Mouse (Mus musculus) liver, adult 2 months (tissue): Measurements from ENCODE around the gene Csta1. TPM values are rescaled to one million over a fixed set of nuclear protein-coding genes. Genes with fewer than 3 reads are reported as not detected.

Experiments
- DNase-seq: peaks from one replicate; pipeline ENCODE4 v3.0.0-alpha.2; 2011; ENCODE audit warnings: low read depth, low spot score; ENCODE audit errors: extremely low read depth
- H3K27ac ChIP-seq: fragments of 200-500 bp; replicated peaks from 2 replicates; pipeline ENCODE4 v1.5.1; 2012; ENCODE audit warnings: low read depth, mild to moderate bottlenecking, control low read depth, inconsistent platforms, low read length; ENCODE audit not compliant: insufficient read depth
- H3K27me3 ChIP-seq: fragments of 200-500 bp; 2 replicates; pipeline ENCODE4 v1.6.1; 2012; ENCODE audit warnings: mild to moderate bottlenecking, moderate library complexity, low read length, inconsistent platforms; ENCODE audit not compliant: control insufficient read depth, insufficient read depth
- H3K36me3 ChIP-seq: fragments of 200-500 bp; 2 replicates; pipeline ENCODE4 v1.6.1; 2012; ENCODE audit warnings: low read length, inconsistent platforms; ENCODE audit not compliant: control insufficient read depth, insufficient read depth
- H3K4me1 ChIP-seq: fragments of 200-500 bp; 2 replicates; pipeline ENCODE4 v1.6.1; 2011; ENCODE audit warnings: low read length; ENCODE audit not compliant: control insufficient read depth, insufficient read depth
- H3K4me3 ChIP-seq: fragments of 200-500 bp; 2 replicates; pipeline ENCODE4 v1.5.1; 2011; ENCODE audit warnings: low read depth, mild to moderate bottlenecking, control low read depth, low read length, moderate library complexity; ENCODE audit not compliant: insufficient read depth
- H3K79me2 ChIP-seq: fragments of 200-500 bp; 2 replicates; pipeline ENCODE4 v1.6.1; 2012; ENCODE audit warnings: inconsistent platforms, mild to moderate bottlenecking, low read length, moderate library complexity; ENCODE audit not compliant: control insufficient read depth, insufficient read depth
- H3K9ac ChIP-seq: fragments of 200-500 bp; 2 replicates; pipeline ENCODE4 v1.6.1; 2012; ENCODE audit warnings: low read depth, mild to moderate bottlenecking, control low read depth, inconsistent platforms, low read length
- CTCF ChIP-seq: fragments of 200-500 bp; IDR thresholded peaks from 2 replicates; pipeline ENCODE4 v1.5.1; 2011; ENCODE audit warnings: low read depth, low read length, control low read depth
- POLR2A ChIP-seq: fragments of 200-500 bp; IDR thresholded peaks from 2 replicates; pipeline ENCODE4 v1.6.1; 2011; ENCODE audit warnings: low read length, control low read depth; ENCODE audit not compliant: insufficient read depth; ENCODE audit errors: extremely low read depth
- WGBS: fragments of 180-500 bp; shearing (Covaris S2); methylation state at CpG from one replicate; pipeline ENCODE4 v1.1.7; 2018; 5-methylcytosine and 5-hydroxymethylcytosine counted together
- polyA plus RNA-seq: library from polyadenylated mRNA; depleted of rRNA; stranded (reverse); fragments of >200 nt; gene quantifications from 2 replicates; pipeline ENCODE4 v1.2.3, GENCODE M21; 2012
- total RNA-seq: library from RNA; depleted of rRNA; stranded (reverse); fragments of >200 nt; gene quantifications from 2 replicates; pipeline ENCODE4 v1.2.3, GENCODE M21; 2014

Csta1 gene
- total and polyA plus RNA-seq, 2 experiments: not detected

DNA sequence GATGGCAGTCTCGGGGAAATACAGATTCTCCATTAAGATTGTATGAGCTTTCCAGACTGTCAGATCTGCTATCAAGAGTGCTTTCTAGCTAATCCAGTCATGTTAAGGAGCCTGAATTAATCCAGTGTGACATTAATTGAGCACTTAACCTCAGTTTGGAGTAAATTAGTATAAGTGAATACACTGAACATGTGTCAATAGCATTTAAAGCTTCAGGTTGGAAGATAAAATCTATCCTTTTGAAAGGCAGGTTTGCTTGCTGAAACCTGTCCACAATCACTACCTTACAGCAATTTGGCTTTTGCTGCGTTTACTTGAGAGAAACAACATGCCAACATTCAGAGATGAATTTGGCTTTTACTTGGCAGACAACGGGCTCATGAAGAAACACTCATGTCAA, 37.0 kb downstream of the Csta1 start:
- Histone ChIP-seq H3K36me3 (no peaks in the 10 kb centered on the region), H3K79me2 (0 out of 2 replicates have a peak, but pooled peaks cover 2% of the 10 kb centered on the region), H3K4me3 (no peak overlapping the region), H3K27ac (no peak overlapping the region), H3K4me1 (peaks cover 16% of the 10 kb centered on the region), H3K27me3 (no peaks in the 10 kb centered on the region), H3K9ac (no peak overlapping the region)
- 66% methylated on average over 3 of the region's 3 CpGs for WGBS
- TF ChIP-seq POLR2A (no peak), CTCF (no peak)
- DNase-seq: no peak

DNA sequence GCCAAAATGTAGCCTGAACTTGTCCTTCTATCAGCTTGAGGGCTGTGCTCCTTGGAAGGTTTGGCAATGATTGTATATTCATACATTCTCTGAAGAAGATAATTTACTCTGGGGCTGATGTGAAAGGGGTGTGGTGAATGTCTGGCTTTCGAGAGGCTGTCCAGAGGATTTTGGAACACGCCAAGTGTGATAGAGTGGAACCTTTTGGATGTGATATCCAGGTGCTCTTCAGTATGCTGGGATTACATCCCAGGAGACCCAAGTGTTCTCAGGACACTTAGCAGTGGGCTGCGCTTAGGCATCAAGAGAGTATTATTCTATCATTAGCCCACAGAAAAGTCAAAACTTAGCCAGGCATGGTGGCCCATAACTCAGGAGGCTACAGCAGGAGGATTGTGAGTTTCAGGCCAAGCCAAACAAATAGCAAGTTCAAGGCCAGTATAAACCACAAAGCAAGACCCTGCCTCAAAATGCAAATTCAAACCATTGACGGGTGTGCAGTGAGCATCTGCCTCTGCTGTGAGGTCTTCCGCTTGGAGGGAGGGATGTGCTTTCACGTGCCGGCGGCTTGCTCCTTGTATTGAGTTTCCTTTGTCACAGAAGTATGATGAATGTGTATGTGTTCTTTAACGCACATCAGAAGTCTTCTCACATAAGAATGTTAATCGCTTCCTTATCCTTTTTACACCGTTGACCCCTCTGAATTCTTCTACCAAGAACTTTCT, 40.1 kb downstream of the Csta1 start:
- TF ChIP-seq CTCF: no peak
- 0 out of 2 replicates have a peak, but pooled peaks cover 2% of the 10 kb centered on the region for H3K79me2 ChIP-seq
- WGBS: 78% methylated on average over 11 of the region's 11 CpGs
- peak; percentile 55 for DNase-seq
- no peak overlapping the region for H3K9ac ChIP-seq
- H3K4me3 ChIP-seq: no peak overlapping the region
- H3K27ac ChIP-seq: peak overlapping the region; percentile 69
- H3K4me1 ChIP-seq: peaks cover 27% of the 10 kb centered on the region
- peaks cover 5% of the 10 kb centered on the region; the same call in 1 of the 2 replicates for H3K36me3 ChIP-seq
- no peaks in the 10 kb centered on the region for H3K27me3 ChIP-seq

DNA sequence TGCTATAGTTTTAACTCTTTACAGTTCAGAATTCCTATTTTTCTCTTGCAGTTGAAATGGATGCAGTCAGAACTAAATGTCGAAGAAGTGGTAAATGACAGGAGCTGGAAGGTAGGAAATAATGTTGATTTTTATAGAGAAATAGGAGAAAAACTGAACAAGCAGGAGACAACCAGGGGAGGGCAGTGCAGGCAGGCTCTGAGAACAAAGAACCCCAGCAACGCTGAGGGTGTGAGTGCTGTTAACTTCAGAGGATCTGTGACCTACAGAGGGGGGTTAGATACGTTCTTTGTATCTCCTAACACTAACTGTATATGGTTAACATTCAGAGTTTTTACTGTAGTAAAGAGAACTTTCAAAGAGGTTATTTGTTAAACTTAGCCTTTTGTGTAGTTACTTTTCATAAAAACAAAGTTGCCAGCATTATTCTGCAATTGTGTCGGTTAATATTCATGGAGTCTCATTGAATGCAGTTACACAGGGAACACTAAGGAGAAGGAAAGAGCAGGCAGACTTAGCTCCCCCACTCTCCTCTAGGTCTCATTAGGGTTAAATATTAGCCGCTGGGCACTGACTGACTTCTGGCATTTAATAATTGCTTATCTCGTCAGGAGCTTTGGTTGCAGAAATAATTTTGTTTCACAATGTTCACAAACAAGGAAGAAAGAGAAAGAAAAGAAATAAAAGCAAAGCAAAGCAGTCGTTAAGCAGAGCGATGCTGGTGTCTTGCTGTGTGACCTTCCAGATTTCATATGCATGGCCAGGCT, 41.0 kb downstream of the Csta1 start:
- Histone ChIP-seq H3K79me2 (no peaks in the 10 kb centered on the region), H3K36me3 (peaks cover 8% of the 10 kb centered on the region; the same call in 1 of the 2 replicates), H3K27me3 (no peaks in the 10 kb centered on the region), H3K9ac (no peak overlapping the region), H3K4me3 (0 out of 2 replicates have a peak overlapping the region, but pooled peaks have one; percentile 10), H3K4me1 (peaks cover 27% of the 10 kb centered on the region), H3K27ac (peak overlapping the region; percentile 69)
- TF ChIP-seq POLR2A: no peak
- peak; percentile 66 for TF ChIP-seq CTCF
- peak; percentile 90 for DNase-seq
- 27% methylated on average over 8 of the region's 8 CpGs for WGBS

DNA sequence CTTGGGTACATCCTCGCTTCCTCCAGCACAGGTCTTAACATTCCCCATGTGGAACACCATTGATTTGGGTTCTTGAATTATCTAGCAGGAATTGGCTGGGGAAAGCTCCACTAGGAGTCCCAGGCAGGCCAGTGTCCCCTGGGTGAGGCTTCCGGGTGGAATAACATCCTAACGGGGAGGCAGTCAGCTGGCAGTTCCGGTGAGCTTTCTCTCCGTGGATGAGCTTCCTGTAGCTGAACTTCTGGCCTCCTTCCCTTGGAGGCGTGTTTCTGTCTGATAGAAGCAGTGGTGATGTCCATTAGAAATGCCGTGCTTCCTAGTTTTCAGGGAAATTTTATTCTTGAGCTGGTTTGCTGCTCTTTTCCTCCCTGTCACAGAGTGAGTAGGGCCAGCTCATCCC, 42.0 kb downstream of the Csta1 start:
- Histone ChIP-seq H3K27ac (peak overlapping the region; percentile 76), H3K9ac (no peak overlapping the region), H3K4me1 (peaks cover 27% of the 10 kb centered on the region), H3K36me3 (peaks cover 9% of the 10 kb centered on the region; the same call in 1 of the 2 replicates), H3K79me2 (no peaks in the 10 kb centered on the region), H3K4me3 (no peak overlapping the region), H3K27me3 (no peaks in the 10 kb centered on the region)
- TF ChIP-seq POLR2A: no peak
- TF ChIP-seq CTCF: no peak
- 23% methylated on average over 7 of the region's 7 CpGs for WGBS
- DNase-seq: peak; percentile 67

DNA sequence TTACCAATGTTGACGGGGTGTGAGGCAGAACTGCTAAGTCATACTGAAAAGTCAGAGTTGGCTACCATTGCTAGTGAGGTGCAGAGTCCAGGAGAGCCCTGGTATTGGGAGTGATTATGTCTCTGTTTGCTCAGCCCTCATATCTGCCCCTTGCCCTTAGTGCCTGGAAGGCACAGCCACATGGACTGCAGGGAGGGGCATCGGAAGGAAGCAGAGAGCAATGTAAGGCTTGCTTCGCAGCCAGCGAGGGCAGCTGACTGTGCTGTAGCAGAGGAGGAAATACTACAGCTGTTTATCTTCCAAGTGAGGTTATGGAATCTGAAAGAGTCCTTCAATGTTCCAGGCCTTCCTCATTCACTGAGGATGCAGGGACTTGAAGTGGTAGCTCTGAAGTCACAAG, 43.2 kb downstream of the Csta1 start:
- TF ChIP-seq POLR2A: no peak
- TF ChIP-seq CTCF: no peak
- no peaks in the 10 kb centered on the region for H3K27me3 ChIP-seq
- peak; percentile 97 for DNase-seq
- no peaks in the 10 kb centered on the region for H3K79me2 ChIP-seq
- peaks cover 27% of the 10 kb centered on the region for H3K4me1 ChIP-seq
- 7% methylated on average over 4 of the region's 4 CpGs for WGBS
- H3K27ac ChIP-seq: peak overlapping the region; percentile 89
- no peak overlapping the region for H3K9ac ChIP-seq
- no peak overlapping the region for H3K4me3 ChIP-seq
- peaks cover 14% of the 10 kb centered on the region; the same call in 1 of the 2 replicates for H3K36me3 ChIP-seq

DNA sequence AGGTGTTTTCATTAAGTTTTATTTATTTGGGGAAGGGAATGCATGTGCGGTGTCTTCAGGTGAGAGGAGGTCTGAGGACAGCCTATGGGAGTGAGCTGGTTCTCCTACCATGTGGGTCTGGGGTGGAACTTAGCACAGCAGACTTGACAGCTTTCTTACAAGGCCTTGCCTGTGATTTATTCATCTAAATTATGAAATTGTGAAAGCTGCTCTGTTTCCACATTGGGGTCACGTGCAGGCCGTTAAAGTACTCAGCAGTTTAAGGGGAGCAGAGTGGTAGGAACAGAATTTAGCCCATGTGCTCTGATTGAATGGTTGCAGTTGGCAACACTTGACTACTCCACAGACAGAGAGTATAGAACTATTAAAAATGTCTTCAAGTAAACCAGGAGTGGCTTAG, 51.1 kb downstream of the Csta1 start:
- Histone ChIP-seq H3K79me2 (peaks cover 9% of the 10 kb centered on the region; the same call in 1 of the 2 replicates), H3K27me3 (no peaks in the 10 kb centered on the region), H3K36me3 (peaks cover 7% of the 10 kb centered on the region; the same call in 1 of the 2 replicates), H3K9ac (no peak overlapping the region), H3K27ac (no peak overlapping the region), H3K4me3 (no peak overlapping the region), H3K4me1 (peaks cover 2% of the 10 kb centered on the region)
- 97% methylated on average over 3 of the region's 3 CpGs for WGBS
- TF ChIP-seq CTCF (no peak), POLR2A (no peak)
- DNase-seq: no peak
